Mouse (Mus musculus) neural tube, embryonic 11.5 days (tissue): ENCODE measurements around the gene Acsl3. TPM values are rescaled to one million over a fixed set of nuclear protein-coding genes. Genes with fewer than 3 reads are reported as not detected.

ENCODE experiments used
- ATAC-seq: fragments of 200-750 bp; cut with Nextera tagmentation; 2 replicates; pipeline ENCODE4 v1.8.0; 2017; ENCODE audit warnings: moderate number of reproducible peaks, mild to moderate bottlenecking, moderate TSS enrichment, moderate library complexity; ENCODE audit not compliant: insufficient read depth, low FRiP score, low TSS enrichment
- DNase-seq: peaks from one replicate; pipeline ENCODE4 v3.0.0-alpha.2; 2015; ENCODE audit warnings: low spot score
- H3K27ac ChIP-seq: fragments of 300-500 bp; sonication (generic); 2 replicates; pipeline ENCODE4 v1.5.1; 2014; ENCODE audit warnings: low read depth, mild to moderate bottlenecking, low read length
- H3K27me3 ChIP-seq: fragments of 300-500 bp; sonication (generic); 2 replicates; pipeline ENCODE4 v1.6.1; 2014; ENCODE audit warnings: mild to moderate bottlenecking, low read length, mixed read lengths; ENCODE audit not compliant: control insufficient read depth, insufficient read depth
- H3K36me3 ChIP-seq: fragments of 300-500 bp; sonication (generic); 2 replicates; pipeline ENCODE4 v1.6.1; 2014; ENCODE audit warnings: mild to moderate bottlenecking, low read length, moderate library complexity, mixed read lengths; ENCODE audit not compliant: control insufficient read depth, insufficient read depth
- H3K4me1 ChIP-seq: fragments of 300-500 bp; sonication (generic); 2 replicates; pipeline ENCODE4 v1.6.1; 2014; ENCODE audit warnings: low read length, mixed read lengths; ENCODE audit not compliant: control insufficient read depth, insufficient read depth
- H3K4me2 ChIP-seq: fragments of 300-500 bp; sonication (generic); 2 replicates; pipeline ENCODE4 v1.6.1; 2014; ENCODE audit warnings: low read depth, mild to moderate bottlenecking, moderate library complexity
- H3K4me3 ChIP-seq: fragments of 300-500 bp; sonication (generic); 2 replicates; pipeline ENCODE4 v1.5.1; 2014; ENCODE audit warnings: low read depth, low read length
- H3K9ac ChIP-seq: fragments of 300-500 bp; sonication (generic); 2 replicates; pipeline ENCODE4 v1.6.1; 2014; ENCODE audit warnings: mild to moderate bottlenecking, low read length
- H3K9me3 ChIP-seq: fragments of 300-500 bp; sonication (generic); 2 replicates; pipeline ENCODE4 v1.6.1; 2016; ENCODE audit warnings: low read length; ENCODE audit not compliant: control insufficient read depth
- WGBS: fragments of 180-500 bp; shearing (Covaris S2); extraction: QIAGEN DNeasy Blood & Tissue Kit; methylation state at CpG from one replicate; pipeline ENCODE4 v1.1.7; 2014; 5-methylcytosine and 5-hydroxymethylcytosine counted together
- polyA plus RNA-seq: library from polyadenylated mRNA; unstranded; fragments of >200 nt; fragmentation: Nextera tagmentation; extraction: Ambion mirVana; gene quantifications from 2 replicates; pipeline ENCODE4 v1.2.1, GENCODE M21; 2014

Gene Acsl3
- polyA plus RNA-seq, 1 experiment from 2014 or later: 104 TPM

- Histone ChIP-seq H3K36me3 (no peaks in the 10 kb centered on the region), H3K27ac (no peak overlapping the region), H3K27me3 (no peaks in the 10 kb centered on the region), H3K9ac (no peak overlapping the region), H3K9me3 (no peaks in the 10 kb centered on the region), H3K4me2 (no peak overlapping the region), H3K4me1 (no peaks in the 10 kb centered on the region), H3K4me3 (no peak overlapping the region)
- 90% methylated on average over 12 of the region's 12 CpGs for whole genome bisulfite sequencing
- no peak for ATAC-seq
- no peak for DNase-seq
These were observed 84.6 kb downstream of the Acsl3 start for GRCm38 (mm10) chr1:78742198-78742597.

- ATAC-seq (no peak), DNase-seq (no peak)
- Histone ChIP-seq H3K9ac (no peak overlapping the region), H3K9me3 (no peaks in the 10 kb centered on the region), H3K27me3 (no peaks in the 10 kb centered on the region), H3K4me1 (no peaks in the 10 kb centered on the region), H3K27ac (no peak overlapping the region), H3K4me3 (no peak overlapping the region), H3K4me2 (no peak overlapping the region), H3K36me3 (no peaks in the 10 kb centered on the region)
- 91% methylated on average over 4 of the region's 4 CpGs for WGBS
These were observed 85.7 kb downstream of the Acsl3 start for GRCm38 (mm10) chr1:78743318-78743717.

- Histone ChIP-seq H3K9ac (no peak overlapping the region), H3K27me3 (no peaks in the 10 kb centered on the region), H3K4me2 (no peak overlapping the region), H3K36me3 (no peaks in the 10 kb centered on the region), H3K9me3 (no peaks in the 10 kb centered on the region), H3K27ac (no peak overlapping the region), H3K4me3 (no peak overlapping the region), H3K4me1 (no peaks in the 10 kb centered on the region)
- 59% methylated on average over 5 of the region's 5 CpGs for WGBS
- DNase-seq (no peak), ATAC-seq (no peak)
These were observed 87.7 kb downstream of the Acsl3 start for GRCm38 (mm10) chr1:78745230-78745777.

Other genes with a start within 250 kb of the Acsl3 start
- gene Farsb, start 168.9 kb upstream of the Acsl3 start, polyA plus RNA-seq: 149 and 154 TPM in 2 replicates
- gene Mogat1, start 146.8 kb upstream of the Acsl3 start, polyA plus RNA-seq: 0.53 TPM in 1 of 2 replicates, not detected in the other
- gene BC035947, start 145.7 kb upstream of the Acsl3 start, polyA plus RNA-seq: 0.17 and 0.28 TPM in 2 replicates
- gene Utp14b, start 213 bp downstream of the Acsl3 start, polyA plus RNA-seq: 5.0 and 5.4 TPM in 2 replicates
- gene Kcne4, start 158.9 kb downstream of the Acsl3 start, polyA plus RNA-seq: 2.7 and 4.4 TPM in 2 replicates